Mouse (Mus musculus): ENCODE results near the gene Ccdc152. TPM values are rescaled to one million over a fixed set of nuclear protein-coding genes. Genes with fewer than 3 reads are reported as not detected.

Ccdc152 gene
- polyA plus RNA-seq, 1 experiment from 2014 or later = 0.22 TPM

DNA sequence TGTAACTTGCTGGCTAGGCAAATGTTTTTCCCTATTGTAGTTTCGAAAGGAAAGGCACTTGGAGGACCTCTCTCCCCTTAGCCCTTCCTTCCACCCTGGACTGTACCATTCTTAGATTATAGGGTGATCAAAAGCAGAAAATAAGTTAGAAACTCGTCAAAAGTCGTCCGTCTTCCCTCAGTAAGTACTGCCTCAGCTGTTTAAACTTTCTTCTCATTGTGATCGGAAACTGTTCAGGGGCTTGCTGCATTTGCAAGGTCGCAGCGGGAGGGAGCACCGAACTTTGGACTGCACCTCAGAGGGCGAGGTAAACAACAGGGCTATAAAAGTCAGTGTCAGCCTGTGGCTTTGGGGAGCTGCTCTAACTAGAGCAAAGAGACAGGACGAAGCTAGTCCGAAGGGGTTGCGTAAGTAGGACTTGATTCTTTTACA lies 32.7 kb downstream of the Ccdc152 start:
- H3K9me3 ChIP-seq (ENCODE audit: control insufficient read depth, low read depth, low read length) = no peaks in the 10 kb centered on the region
- H3K27ac ChIP-seq (ENCODE audit: low read length) = peak overlapping the region; percentile 39
- H3K4me1 ChIP-seq (ENCODE audit: control insufficient read depth, insufficient read depth, low read length) = peaks cover 15% of the 10 kb centered on the region; the same call in 1 of the 2 replicates
- H3K36me3 ChIP-seq (ENCODE audit: control insufficient read depth, insufficient read depth, low read length) = no peaks in the 10 kb centered on the region
- peak; percentile 89 for ATAC-seq (ENCODE audit: insufficient number of reproducible peaks, insufficient read depth, low FRiP score, low read depth)
- 7% methylated on average over 12 of the region's 12 CpGs for WGBS
- no peaks in the 10 kb centered on the region for H3K27me3 ChIP-seq (ENCODE audit: control insufficient read depth, insufficient read depth, low read length)
- H3K4me2 ChIP-seq (replicated peaks; ENCODE audit: low read depth, low read length) = peak overlapping the region; percentile 46
- peak overlapping the region; percentile 19 for H3K4me3 ChIP-seq (ENCODE audit: low read depth, low read length)
- H3K9ac ChIP-seq (replicated peaks; ENCODE audit: low read depth, low read length) = no peak overlapping the region

DNA sequence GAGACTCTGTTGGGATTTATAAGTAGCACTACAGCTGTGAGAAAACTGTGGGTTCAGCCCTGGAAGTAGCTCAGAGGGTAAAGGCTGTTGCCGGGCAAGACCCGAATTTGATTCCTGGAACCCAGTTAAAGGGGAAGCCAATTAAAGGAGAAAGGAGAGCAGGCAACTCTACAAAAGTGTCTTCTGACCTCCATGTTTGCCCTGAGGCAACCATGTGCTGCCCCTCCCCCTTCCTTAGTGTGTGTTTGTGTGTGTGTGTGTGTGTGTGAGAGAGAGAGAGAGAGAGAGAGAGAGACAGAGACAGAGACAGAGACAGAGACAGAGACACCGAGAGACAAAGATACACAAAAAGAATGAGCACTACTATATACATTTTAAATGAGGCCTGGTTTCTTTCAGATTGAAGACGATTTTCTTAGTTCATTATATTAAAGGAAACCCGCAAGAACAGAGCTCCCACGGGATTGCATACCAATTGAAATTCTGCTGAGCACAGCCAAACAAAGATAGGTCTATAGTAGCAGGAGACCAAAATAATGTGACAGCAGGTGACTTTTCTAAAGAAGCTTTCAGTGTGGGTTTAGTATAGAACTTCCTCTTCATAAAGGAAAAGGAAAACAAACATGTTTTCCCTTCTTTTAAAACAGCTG lies 33.2 kb downstream of the Ccdc152 start:
- no peaks in the 10 kb centered on the region for H3K27me3 ChIP-seq (ENCODE audit: control insufficient read depth, insufficient read depth, low read length)
- no peak overlapping the region for H3K9ac ChIP-seq (replicated peaks; ENCODE audit: low read depth, low read length)
- 23% methylated on average over 6 of the region's 6 CpGs for whole genome bisulfite sequencing
- peak overlapping the region; percentile 19; the same call in 1 of the 2 replicates for H3K4me3 ChIP-seq (ENCODE audit: low read depth, low read length)
- no peaks in the 10 kb centered on the region for H3K36me3 ChIP-seq (ENCODE audit: control insufficient read depth, insufficient read depth, low read length)
- H3K4me2 ChIP-seq (replicated peaks; ENCODE audit: low read depth, low read length) = peak overlapping the region; percentile 46
- no peak for ATAC-seq (ENCODE audit: insufficient number of reproducible peaks, insufficient read depth, low FRiP score, low read depth)
- H3K4me1 ChIP-seq (ENCODE audit: control insufficient read depth, insufficient read depth, low read length) = peaks cover 15% of the 10 kb centered on the region; the same call in 1 of the 2 replicates
- peak overlapping the region; percentile 39 for H3K27ac ChIP-seq (ENCODE audit: low read length)
- H3K9me3 ChIP-seq (ENCODE audit: control insufficient read depth, low read depth, low read length) = no peaks in the 10 kb centered on the region

DNA sequence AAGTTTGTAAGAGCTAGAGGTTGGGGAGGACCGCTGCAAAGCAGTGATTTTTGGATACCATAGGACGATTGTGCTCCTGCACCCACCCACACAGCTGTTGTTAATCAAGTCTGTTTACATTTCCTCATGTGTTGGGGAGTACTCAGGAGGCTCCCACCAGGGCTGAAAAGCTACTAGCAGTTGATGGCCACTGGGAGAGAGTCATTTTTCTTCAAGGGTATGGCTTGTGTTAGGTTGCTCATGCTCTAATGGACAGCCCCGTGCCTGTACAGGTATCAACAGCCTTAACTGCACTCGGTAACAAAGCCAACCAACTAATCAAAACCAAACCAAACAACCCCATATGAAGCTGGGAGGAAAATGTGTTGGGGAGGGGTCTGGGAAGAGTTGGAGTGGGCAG lies 33.8 kb downstream of the Ccdc152 start:
- no peak overlapping the region for H3K4me3 ChIP-seq (ENCODE audit: low read depth, low read length)
- no peaks in the 10 kb centered on the region for H3K36me3 ChIP-seq (ENCODE audit: control insufficient read depth, insufficient read depth, low read length)
- ATAC-seq (ENCODE audit: insufficient number of reproducible peaks, insufficient read depth, low FRiP score, low read depth) = no peak
- H3K9ac ChIP-seq (replicated peaks; ENCODE audit: low read depth, low read length) = no peak overlapping the region
- peaks cover 15% of the 10 kb centered on the region; the same call in 1 of the 2 replicates for H3K4me1 ChIP-seq (ENCODE audit: control insufficient read depth, insufficient read depth, low read length)
- no peak overlapping the region; the same call in 1 of the 2 replicates for H3K27ac ChIP-seq (ENCODE audit: low read length)
- no peak overlapping the region for H3K4me2 ChIP-seq (replicated peaks; ENCODE audit: low read depth, low read length)
- 45% methylated on average over 4 of the region's 4 CpGs for WGBS
- H3K9me3 ChIP-seq (ENCODE audit: control insufficient read depth, low read depth, low read length) = no peaks in the 10 kb centered on the region
- no peaks in the 10 kb centered on the region for H3K27me3 ChIP-seq (ENCODE audit: control insufficient read depth, insufficient read depth, low read length)

DNA sequence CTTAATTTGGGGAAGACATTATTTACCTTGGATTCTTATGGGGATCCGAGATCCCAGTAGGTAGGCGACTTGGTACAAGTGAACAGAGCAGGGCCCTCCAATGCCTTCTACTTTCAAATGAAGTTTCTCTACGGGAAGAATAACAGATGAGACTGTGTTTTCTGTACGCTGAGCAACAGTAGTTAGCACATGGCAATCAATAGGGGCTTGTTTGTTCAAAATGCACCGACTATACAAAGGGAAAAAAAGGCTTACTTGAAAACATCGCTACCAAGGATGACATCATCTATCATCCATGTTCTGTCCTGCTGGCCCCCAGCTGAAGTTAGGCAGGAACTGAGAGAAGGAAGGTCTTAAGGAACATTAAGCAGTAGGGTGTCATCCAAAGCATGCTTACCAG lies 35.1 kb downstream of the Ccdc152 start, which contains the start of gene Selenop:
TSS of gene Selenop (plus strand) at position 301 of the 400 bp plus-strand sequence.
- no peaks in the 10 kb centered on the region for H3K36me3 ChIP-seq (ENCODE audit: control insufficient read depth, insufficient read depth, low read length)
- ATAC-seq (ENCODE audit: insufficient number of reproducible peaks, insufficient read depth, low FRiP score, low read depth) = no peak
- no peaks in the 10 kb centered on the region for H3K27me3 ChIP-seq (ENCODE audit: control insufficient read depth, insufficient read depth, low read length)
- 82% methylated on average over 6 of the region's 6 CpGs for WGBS
- H3K4me3 ChIP-seq (ENCODE audit: low read depth, low read length) = no peak within 1 kb of the TSS
- no peak within 1 kb of the TSS for H3K9ac ChIP-seq (replicated peaks; ENCODE audit: low read depth, low read length)
- H3K9me3 ChIP-seq (ENCODE audit: control insufficient read depth, low read depth, low read length) = no peaks in the 10 kb centered on the region
- H3K4me2 ChIP-seq (replicated peaks; ENCODE audit: low read depth, low read length) = no peak within 1 kb of the TSS
- H3K27ac ChIP-seq (ENCODE audit: low read length) = no peak within 1 kb of the TSS
- H3K4me1 ChIP-seq (ENCODE audit: control insufficient read depth, insufficient read depth, low read length) = peaks cover 15% of the 10 kb centered on the region; the same call in 1 of the 2 replicates

DNA sequence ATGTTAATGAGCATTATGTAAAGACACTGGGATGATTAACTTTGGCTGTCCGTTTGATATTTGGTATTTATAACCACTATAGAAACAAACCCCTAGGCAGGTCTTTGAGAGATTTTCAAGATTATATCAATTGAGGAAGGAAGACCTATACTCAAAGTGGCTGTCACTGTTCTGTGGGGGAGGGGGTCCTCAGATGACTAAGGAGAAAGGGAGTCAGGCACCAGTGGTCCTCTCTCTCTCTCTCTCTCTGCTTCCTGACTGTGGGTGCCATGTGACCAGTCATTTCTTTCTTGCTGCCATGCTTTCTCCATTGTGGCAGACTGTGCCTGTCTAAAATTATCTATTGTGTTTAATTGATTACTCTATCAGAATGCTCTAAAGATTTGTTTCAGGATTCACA lies 38.5 kb downstream of the Ccdc152 start:
- Histone ChIP-seq H3K9me3 (ENCODE audit: control insufficient read depth, low read depth, low read length) (no peaks in the 10 kb centered on the region), H3K27me3 (ENCODE audit: control insufficient read depth, insufficient read depth, low read length) (no peaks in the 10 kb centered on the region), H3K4me1 (ENCODE audit: control insufficient read depth, insufficient read depth, low read length) (peaks cover 8% of the 10 kb centered on the region; the same call in 1 of the 2 replicates), H3K9ac (replicated peaks; ENCODE audit: low read depth, low read length) (no peak overlapping the region), H3K4me3 (ENCODE audit: low read depth, low read length) (no peak overlapping the region), H3K36me3 (ENCODE audit: control insufficient read depth, insufficient read depth, low read length) (no peaks in the 10 kb centered on the region), H3K4me2 (replicated peaks; ENCODE audit: low read depth, low read length) (no peak overlapping the region), H3K27ac (ENCODE audit: low read length) (no peak overlapping the region)
- WGBS = 82% methylated on average over 1 of the region's 1 CpGs
- no peak for ATAC-seq (ENCODE audit: insufficient number of reproducible peaks, insufficient read depth, low FRiP score, low read depth)

DNA sequence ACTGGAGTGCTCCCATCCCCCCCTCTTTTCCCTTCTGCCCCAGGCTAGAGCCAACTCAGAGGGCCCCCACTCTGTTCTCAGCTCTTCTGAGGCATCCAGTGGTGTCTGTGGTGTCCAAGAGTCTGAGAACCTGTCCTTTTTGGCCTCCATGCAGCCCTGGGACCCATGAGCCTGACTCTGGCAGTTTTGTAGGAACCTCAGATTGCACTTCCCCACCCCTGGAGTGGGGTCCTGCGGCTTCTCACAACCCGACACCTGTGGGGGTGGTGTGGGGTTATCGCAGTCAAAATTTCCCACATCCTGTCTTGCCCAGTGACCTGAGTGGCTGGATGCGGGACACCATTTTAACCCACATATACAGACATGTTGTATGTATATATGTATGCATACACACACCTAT lies 39.0 kb downstream of the Ccdc152 start:
- Histone ChIP-seq H3K27ac (ENCODE audit: low read length) (no peak overlapping the region), H3K4me3 (ENCODE audit: low read depth, low read length) (no peak overlapping the region), H3K36me3 (ENCODE audit: control insufficient read depth, insufficient read depth, low read length) (no peaks in the 10 kb centered on the region), H3K27me3 (ENCODE audit: control insufficient read depth, insufficient read depth, low read length) (no peaks in the 10 kb centered on the region), H3K9ac (replicated peaks; ENCODE audit: low read depth, low read length) (no peak overlapping the region), H3K4me1 (ENCODE audit: control insufficient read depth, insufficient read depth, low read length) (peaks cover 3% of the 10 kb centered on the region; the same call in 1 of the 2 replicates), H3K4me2 (replicated peaks; ENCODE audit: low read depth, low read length) (no peak overlapping the region), H3K9me3 (ENCODE audit: control insufficient read depth, low read depth, low read length) (no peaks in the 10 kb centered on the region)
- ATAC-seq (ENCODE audit: insufficient number of reproducible peaks, insufficient read depth, low FRiP score, low read depth) = no peak
- WGBS = 90% methylated on average over 4 of the region's 4 CpGs

DNA sequence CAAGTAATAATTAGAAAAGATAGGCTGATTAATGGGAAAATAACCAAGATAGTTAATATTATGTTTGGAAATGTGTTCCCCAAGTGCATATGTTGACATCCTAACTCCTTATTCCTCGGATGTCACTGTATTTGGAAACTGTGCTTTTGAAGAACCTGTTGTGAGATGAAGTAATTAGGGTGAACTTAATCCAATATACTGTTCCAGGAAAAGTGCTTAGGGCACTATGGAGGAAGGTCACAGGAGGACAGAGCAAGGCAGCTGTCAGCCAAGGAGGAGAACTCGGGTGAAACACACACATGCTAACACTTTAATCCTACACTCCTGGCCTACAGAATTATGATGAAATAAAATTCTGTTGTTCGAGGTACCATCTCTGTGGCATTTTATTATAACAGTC lies 40.4 kb downstream of the Ccdc152 start:
- H3K4me1 ChIP-seq (ENCODE audit: control insufficient read depth, insufficient read depth, low read length) = no peaks in the 10 kb centered on the region
- no peak overlapping the region for H3K27ac ChIP-seq (ENCODE audit: low read length)
- ATAC-seq (ENCODE audit: insufficient number of reproducible peaks, insufficient read depth, low FRiP score, low read depth) = no peak
- no peaks in the 10 kb centered on the region for H3K27me3 ChIP-seq (ENCODE audit: control insufficient read depth, insufficient read depth, low read length)
- no peak overlapping the region for H3K4me3 ChIP-seq (ENCODE audit: low read depth, low read length)
- whole genome bisulfite sequencing = 70% methylated on average over 3 of the region's 3 CpGs
- H3K9ac ChIP-seq (replicated peaks; ENCODE audit: low read depth, low read length) = no peak overlapping the region
- no peaks in the 10 kb centered on the region for H3K9me3 ChIP-seq (ENCODE audit: control insufficient read depth, low read depth, low read length)
- H3K4me2 ChIP-seq (replicated peaks; ENCODE audit: low read depth, low read length) = no peak overlapping the region
- H3K36me3 ChIP-seq (ENCODE audit: control insufficient read depth, insufficient read depth, low read length) = no peaks in the 10 kb centered on the region

DNA sequence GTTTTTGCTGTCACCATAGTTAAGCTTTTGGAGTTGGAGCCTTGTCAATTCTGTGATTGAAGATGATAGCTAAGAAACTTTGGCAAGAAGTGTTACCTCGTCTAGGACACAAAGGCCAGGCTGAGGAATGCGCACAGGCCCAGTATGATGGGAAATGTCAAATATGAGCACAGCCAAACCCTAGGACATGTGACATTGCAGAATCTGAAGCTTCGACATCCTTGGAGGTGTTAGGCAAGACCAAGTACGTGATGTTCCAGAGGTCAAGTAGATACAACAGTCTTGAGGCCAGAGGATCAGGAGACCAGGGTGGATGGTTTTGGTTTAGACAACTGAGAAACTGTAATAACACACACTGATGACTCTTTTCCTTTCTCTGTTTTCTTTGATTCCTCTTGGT lies 43.0 kb downstream of the Ccdc152 start:
- ATAC-seq (ENCODE audit: insufficient number of reproducible peaks, insufficient read depth, low FRiP score, low read depth) = no peak
- H3K4me3 ChIP-seq (ENCODE audit: low read depth, low read length) = no peak overlapping the region
- WGBS = 83% methylated on average over 4 of the region's 4 CpGs
- H3K4me1 ChIP-seq (ENCODE audit: control insufficient read depth, insufficient read depth, low read length) = no peaks in the 10 kb centered on the region
- no peaks in the 10 kb centered on the region for H3K9me3 ChIP-seq (ENCODE audit: control insufficient read depth, low read depth, low read length)
- no peaks in the 10 kb centered on the region for H3K27me3 ChIP-seq (ENCODE audit: control insufficient read depth, insufficient read depth, low read length)
- no peak overlapping the region for H3K9ac ChIP-seq (replicated peaks; ENCODE audit: low read depth, low read length)
- H3K27ac ChIP-seq (ENCODE audit: low read length) = no peak overlapping the region
- H3K36me3 ChIP-seq (ENCODE audit: control insufficient read depth, insufficient read depth, low read length) = no peaks in the 10 kb centered on the region
- no peak overlapping the region for H3K4me2 ChIP-seq (replicated peaks; ENCODE audit: low read depth, low read length)

DNA sequence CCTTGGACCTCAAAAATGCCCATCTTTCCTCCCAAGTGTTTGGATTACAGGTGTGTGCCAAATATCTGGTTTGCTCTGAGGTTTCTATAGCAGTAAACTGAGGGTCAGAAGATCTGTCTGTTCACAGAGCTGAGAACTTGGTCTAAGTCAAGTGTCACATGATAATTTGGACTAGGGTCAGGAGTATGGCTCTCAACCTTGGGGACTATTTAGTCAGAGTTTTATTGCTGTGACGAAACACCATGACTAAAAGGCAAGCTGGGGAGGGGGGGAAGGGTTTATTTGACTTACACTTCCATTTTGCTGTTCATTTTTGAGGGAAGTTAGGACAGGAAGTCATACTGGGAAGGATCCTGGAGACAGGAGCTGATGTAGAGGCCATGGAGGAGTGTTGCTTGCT lies 44.3 kb downstream of the Ccdc152 start:
- H3K36me3 ChIP-seq (ENCODE audit: control insufficient read depth, insufficient read depth, low read length) = no peaks in the 10 kb centered on the region
- 78% methylated on average over 1 of the region's 1 CpGs for WGBS
- no peak overlapping the region for H3K4me2 ChIP-seq (replicated peaks; ENCODE audit: low read depth, low read length)
- no peaks in the 10 kb centered on the region for H3K4me1 ChIP-seq (ENCODE audit: control insufficient read depth, insufficient read depth, low read length)
- no peaks in the 10 kb centered on the region for H3K27me3 ChIP-seq (ENCODE audit: control insufficient read depth, insufficient read depth, low read length)
- no peak overlapping the region for H3K4me3 ChIP-seq (ENCODE audit: low read depth, low read length)
- no peak overlapping the region for H3K9ac ChIP-seq (replicated peaks; ENCODE audit: low read depth, low read length)
- no peaks in the 10 kb centered on the region for H3K9me3 ChIP-seq (ENCODE audit: control insufficient read depth, low read depth, low read length)
- no peak overlapping the region for H3K27ac ChIP-seq (ENCODE audit: low read length)
- no peak for ATAC-seq (ENCODE audit: insufficient number of reproducible peaks, insufficient read depth, low FRiP score, low read depth)
